Mouse (Mus musculus) forebrain, embryonic 10.5 days (tissue): ENCODE data around the gene Agfg1. TPM values are rescaled to one million over a fixed set of nuclear protein-coding genes. Genes with fewer than 3 reads are reported as not detected.

Source experiments
- DNase-seq: peaks from one replicate; pipeline ENCODE4 v3.0.0-alpha.2; 2017; ENCODE audit warnings: low spot score; ENCODE audit errors: extremely low spot score
- H3K27ac ChIP-seq: fragments of 300-500 bp; sonication (generic); 2 replicates; pipeline ENCODE4 v1.5.1; 2016; ENCODE audit warnings: mild to moderate bottlenecking
- H3K27me3 ChIP-seq: fragments of 300-500 bp; sonication (generic); 2 replicates; pipeline ENCODE4 v1.6.1; 2016; ENCODE audit warnings: mild to moderate bottlenecking; ENCODE audit not compliant: poor library complexity, severe bottlenecking
- H3K36me3 ChIP-seq: fragments of 300-500 bp; sonication (generic); replicated peaks from 2 replicates; pipeline ENCODE4 v1.6.1; 2016; ENCODE audit warnings: mild to moderate bottlenecking, moderate library complexity
- H3K4me1 ChIP-seq: fragments of 300-500 bp; sonication (generic); 2 replicates; pipeline ENCODE4 v1.6.1; 2016
- H3K4me3 ChIP-seq: fragments of 300-500 bp; sonication (generic); 2 replicates; pipeline ENCODE4 v1.5.1; 2016; ENCODE audit warnings: mild to moderate bottlenecking, moderate library complexity
- H3K9me3 ChIP-seq: fragments of 300-500 bp; sonication (generic); 2 replicates; pipeline ENCODE4 v1.6.1; 2016; ENCODE audit warnings: mild to moderate bottlenecking, moderate library complexity
- WGBS: fragments of 180-500 bp; shearing (Covaris S2); methylation state at CpG from one replicate; pipeline ENCODE4 v1.1.7; 2016; 5-methylcytosine and 5-hydroxymethylcytosine counted together
- polyA plus RNA-seq: library from polyadenylated mRNA; unstranded; fragments of >200 nt; fragmentation: Nextera tagmentation; extraction: Ambion mirVana; gene quantifications from 2 replicates; pipeline ENCODE4 v1.2.1, GENCODE M21; 2016

The Agfg1 gene
- polyA plus RNA-seq, 1 experiment from 2014 or later: 30.2 TPM

- no peaks in the 10 kb centered on the region for H3K9me3 ChIP-seq
- no peak overlapping the region for H3K27ac ChIP-seq
- no peaks in the 10 kb centered on the region for H3K4me1 ChIP-seq
- H3K27me3 ChIP-seq: no peaks in the 10 kb centered on the region
- WGBS: 95% methylated on average over 8 of the region's 8 CpGs
- H3K36me3 ChIP-seq: no peaks in the 10 kb centered on the region
- DNase-seq: no peak
- H3K4me3 ChIP-seq: no peak overlapping the region
Measured at GRCm38 (mm10) chr1:82806391-82806790, 32.9 kb upstream of the Agfg1 start.

GRCm38 (mm10) chr1:82807206-82807605, 32.1 kb upstream of the Agfg1 start:
- H3K4me3 ChIP-seq: no peak overlapping the region
- DNase-seq: no peak
- no peaks in the 10 kb centered on the region for H3K27me3 ChIP-seq
- 91% methylated on average over 7 of the region's 7 CpGs for WGBS
- no peaks in the 10 kb centered on the region for H3K9me3 ChIP-seq
- no peak overlapping the region for H3K27ac ChIP-seq
- H3K36me3 ChIP-seq: no peaks in the 10 kb centered on the region
- no peaks in the 10 kb centered on the region for H3K4me1 ChIP-seq

- no peak for DNase-seq
- no peaks in the 10 kb centered on the region for H3K4me1 ChIP-seq
- WGBS: 75% methylated on average over 3 of the region's 3 CpGs
- no peaks in the 10 kb centered on the region for H3K9me3 ChIP-seq
- no peaks in the 10 kb centered on the region for H3K36me3 ChIP-seq
- no peaks in the 10 kb centered on the region for H3K27me3 ChIP-seq
- no peak overlapping the region for H3K4me3 ChIP-seq
- H3K27ac ChIP-seq: no peak overlapping the region
Measured at GRCm38 (mm10) chr1:82808564-82808963, 30.7 kb upstream of the Agfg1 start.

GRCm38 (mm10) chr1:82811766-82812165, 27.5 kb upstream of the Agfg1 start:
- no peaks in the 10 kb centered on the region for H3K9me3 ChIP-seq
- 70% methylated on average over 1 of the region's 1 CpGs for WGBS
- no peak overlapping the region for H3K4me3 ChIP-seq
- H3K36me3 ChIP-seq: no peaks in the 10 kb centered on the region
- no peaks in the 10 kb centered on the region for H3K4me1 ChIP-seq
- no peak overlapping the region for H3K27ac ChIP-seq
- no peaks in the 10 kb centered on the region for H3K27me3 ChIP-seq
- no peak for DNase-seq

- Histone ChIP-seq H3K27me3 (no peaks in the 10 kb centered on the region), H3K9me3 (no peaks in the 10 kb centered on the region), H3K27ac (peak overlapping the region; percentile 56; the same call in 1 of the 2 replicates), H3K4me3 (no peak overlapping the region), H3K36me3 (no peaks in the 10 kb centered on the region), H3K4me1 (peaks cover 7% of the 10 kb centered on the region)
- DNase-seq: no peak
- 86% methylated on average over 17 of the region's 17 CpGs for WGBS
Measured at GRCm38 (mm10) chr1:82815941-82816716, 23.2 kb upstream of the Agfg1 start.

- H3K27ac ChIP-seq: no peak overlapping the region
- WGBS: 69% methylated on average over 10 of the region's 10 CpGs
- peaks cover 7% of the 10 kb centered on the region for H3K4me1 ChIP-seq
- DNase-seq: no peak
- no peak overlapping the region for H3K4me3 ChIP-seq
- H3K9me3 ChIP-seq: no peaks in the 10 kb centered on the region
- no peaks in the 10 kb centered on the region for H3K27me3 ChIP-seq
- no peaks in the 10 kb centered on the region for H3K36me3 ChIP-seq
Measured at GRCm38 (mm10) chr1:82819366-82819765, 19.9 kb upstream of the Agfg1 start.

- no peak for DNase-seq
Measured at GRCm38 (mm10) chr1:82820179-82820578, 19.1 kb upstream of the Agfg1 start.

GRCm38 (mm10) chr1:82820626-82821186, 18.6 kb upstream of the Agfg1 start:
- Histone ChIP-seq H3K4me3 (no peak overlapping the region), H3K27me3 (no peaks in the 10 kb centered on the region), H3K4me1 (peaks cover 7% of the 10 kb centered on the region), H3K9me3 (no peaks in the 10 kb centered on the region), H3K27ac (no peak overlapping the region), H3K36me3 (no peaks in the 10 kb centered on the region)
- no peak for DNase-seq
- WGBS: 80% methylated on average over 3 of the region's 3 CpGs

More at GRCm38 (mm10) chr1:82820179-82820578, 19.1 kb upstream of the Agfg1 start:
- 84% methylated on average over 15 of the region's 15 CpGs for WGBS
- H3K9me3 ChIP-seq: no peaks in the 10 kb centered on the region
- H3K27ac ChIP-seq: peak overlapping the region; percentile 31; the same call in 1 of the 2 replicates
- H3K36me3 ChIP-seq: no peaks in the 10 kb centered on the region
- peaks cover 7% of the 10 kb centered on the region for H3K4me1 ChIP-seq
- no peak overlapping the region for H3K4me3 ChIP-seq
- H3K27me3 ChIP-seq: no peaks in the 10 kb centered on the region

- H3K9me3 ChIP-seq: no peaks in the 10 kb centered on the region
Measured at GRCm38 (mm10) chr1:82821846-82822245, 17.4 kb upstream of the Agfg1 start.

GRCm38 (mm10) chr1:82824147-82824546, 15.1 kb upstream of the Agfg1 start:
- Histone ChIP-seq H3K27ac (no peak overlapping the region), H3K9me3 (no peaks in the 10 kb centered on the region), H3K27me3 (no peaks in the 10 kb centered on the region), H3K4me3 (no peak overlapping the region), H3K4me1 (peaks cover 7% of the 10 kb centered on the region), H3K36me3 (no peaks in the 10 kb centered on the region)
- WGBS: 90% methylated on average over 6 of the region's 6 CpGs
- no peak for DNase-seq

More at GRCm38 (mm10) chr1:82821846-82822245, 17.4 kb upstream of the Agfg1 start:
- WGBS: 89% methylated on average over 3 of the region's 3 CpGs
- no peak for DNase-seq
- Histone ChIP-seq H3K27me3 (no peaks in the 10 kb centered on the region), H3K36me3 (no peaks in the 10 kb centered on the region), H3K27ac (no peak overlapping the region), H3K4me3 (no peak overlapping the region), H3K4me1 (peaks cover 7% of the 10 kb centered on the region)

- H3K27me3 ChIP-seq: no peaks in the 10 kb centered on the region
- H3K36me3 ChIP-seq: no peaks in the 10 kb centered on the region
- no peak overlapping the region for H3K27ac ChIP-seq
- no peaks in the 10 kb centered on the region for H3K9me3 ChIP-seq
- WGBS: 96% methylated on average over 2 of the region's 2 CpGs
- no peak for DNase-seq
- no peak overlapping the region for H3K4me3 ChIP-seq
- H3K4me1 ChIP-seq: peaks cover 1% of the 10 kb centered on the region
Measured at GRCm38 (mm10) chr1:82825256-82825655, 14.0 kb upstream of the Agfg1 start.

- Histone ChIP-seq H3K9me3 (no peaks in the 10 kb centered on the region), H3K36me3 (no peaks in the 10 kb centered on the region), H3K4me3 (no peak overlapping the region), H3K4me1 (no peaks in the 10 kb centered on the region), H3K27me3 (no peaks in the 10 kb centered on the region), H3K27ac (no peak overlapping the region)
- WGBS: 93% methylated on average over 7 of the region's 7 CpGs
- DNase-seq: no peak
Measured at GRCm38 (mm10) chr1:82825783-82826182, 13.5 kb upstream of the Agfg1 start.

- H3K27me3 ChIP-seq: no peaks in the 10 kb centered on the region
- no peak for DNase-seq
- no peak overlapping the region for H3K27ac ChIP-seq
- H3K36me3 ChIP-seq: no peaks in the 10 kb centered on the region
- WGBS: 50% methylated on average over 5 of the region's 5 CpGs
- no peak overlapping the region for H3K4me3 ChIP-seq
- no peaks in the 10 kb centered on the region for H3K9me3 ChIP-seq
- H3K4me1 ChIP-seq: peaks cover 4% of the 10 kb centered on the region
Measured at GRCm38 (mm10) chr1:82826911-82827310, 12.4 kb upstream of the Agfg1 start.
